Mouse (Mus musculus): ENCODE results near the gene Trpm8.

DNA sequence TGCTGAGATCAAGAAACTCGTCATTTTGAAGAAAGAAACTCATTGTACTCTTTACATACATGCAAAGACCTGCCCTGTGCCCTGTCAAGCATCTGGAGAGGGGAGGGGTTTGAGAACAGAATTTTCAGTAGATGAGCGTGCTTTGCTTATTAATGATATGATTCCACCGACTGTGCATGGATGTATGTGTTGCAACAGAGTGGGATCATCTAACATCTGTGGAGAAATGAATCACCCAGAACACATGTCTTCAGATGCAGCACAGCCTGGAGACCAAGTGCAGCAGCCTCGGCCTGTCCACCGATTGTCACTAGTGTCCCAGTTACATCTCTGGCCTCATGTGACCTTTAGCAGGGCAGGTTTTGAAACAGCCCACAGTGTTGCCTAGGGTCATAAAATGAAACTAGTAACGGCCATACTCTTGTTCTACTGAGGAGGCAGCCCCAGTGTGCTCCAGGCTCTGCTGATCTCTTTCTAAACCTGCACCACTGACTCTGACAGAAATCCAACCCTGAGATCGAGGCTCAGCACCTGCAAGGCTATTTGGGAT lies 145.5 kb downstream of the Trpm8 start:
- TF ChIP-seq MAFK (IDR thresholded peaks at IDR 0.05; ENCODE audit: insufficient replicate concordance, low read length) (no peak), ZNF384 (IDR thresholded peaks at IDR 0.05; ENCODE audit: low read depth, low read length) (no peak), CTCF (conservative IDR thresholded peaks at IDR 0.05 in 1 of 2, IDR thresholded peaks at IDR 0.05 in 1 of 2; ENCODE audit: low read depth in 2 of 2, low read length in 2 of 2) (no peak), POLR2A (IDR thresholded peaks at IDR 0.05; ENCODE audit: low read depth, low read length) (no peak), SIN3A (IDR thresholded peaks at IDR 0.05; ENCODE audit: low read length) (no peak), MAZ (IDR thresholded peaks at IDR 0.05; ENCODE audit: low read depth, low read length) (no peak)
